Mouse (Mus musculus): ENCODE measurements around the gene Adi1. TPM values are rescaled to one million over a fixed set of nuclear protein-coding genes. Genes with fewer than 3 reads are reported as not detected.

Adi1 gene
- polyA plus RNA-seq, 1 experiment from 2014 or later = 46.3 TPM

DNA sequence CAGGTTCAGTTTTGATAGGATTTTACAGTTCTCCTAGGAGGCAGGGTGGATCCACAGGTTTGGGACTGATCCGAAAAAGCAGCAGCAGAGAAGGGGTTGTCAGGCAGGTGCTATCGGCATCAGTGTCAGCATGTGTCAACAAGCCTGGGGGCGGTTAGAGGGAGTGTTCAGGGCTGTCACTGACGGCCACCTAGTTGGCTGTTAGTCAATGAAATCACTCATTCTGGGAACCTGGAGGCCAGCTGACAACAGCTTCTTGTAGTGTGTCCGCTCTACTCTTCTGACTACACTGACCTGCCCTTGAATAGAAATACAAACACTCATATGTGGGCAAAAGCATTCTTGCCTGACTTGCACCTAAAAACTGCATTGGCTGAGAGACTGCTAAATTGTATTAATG is 24.1 kb downstream of the Adi1 start:
- no peak for ATAC-seq (ENCODE audit: low FRiP score)
- H3K9ac ChIP-seq = no peak overlapping the region
- WGBS = 68% methylated on average over 5 of the region's 5 CpGs
- no peak overlapping the region for H3K27ac ChIP-seq
- no peaks in the 10 kb centered on the region for H3K27me3 ChIP-seq
- H3K36me3 ChIP-seq = peaks cover 10% of the 10 kb centered on the region; the same call in 1 of the 2 replicates
- H3K4me3 ChIP-seq = no peak overlapping the region
- H3K9me3 ChIP-seq (replicated peaks) = no peaks in the 10 kb centered on the region
- no peak overlapping the region for H3K4me2 ChIP-seq (replicated peaks)
- H3K4me1 ChIP-seq = peaks cover 10% of the 10 kb centered on the region

DNA sequence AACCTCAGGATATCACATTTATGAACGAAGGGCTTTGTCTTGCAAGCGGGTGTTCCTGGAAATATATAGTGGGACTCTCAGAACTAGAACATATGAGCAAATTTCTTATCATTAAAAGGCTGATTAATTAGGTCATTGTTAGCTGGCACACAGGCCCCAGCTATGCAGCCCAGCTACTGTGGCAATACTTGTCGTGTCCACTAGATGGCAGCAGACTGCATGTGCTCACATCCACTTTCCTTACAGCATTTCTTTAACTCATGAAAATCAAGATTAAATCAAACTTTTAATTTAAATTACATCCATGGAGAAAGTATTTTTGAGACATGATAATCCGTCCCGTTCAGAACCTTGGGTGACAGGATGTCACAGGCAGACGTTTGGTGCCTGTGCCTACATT is 24.6 kb downstream of the Adi1 start:
- 4% methylated on average over 6 of the region's 6 CpGs for WGBS
- Histone ChIP-seq H3K36me3 (peaks cover 10% of the 10 kb centered on the region; the same call in 1 of the 2 replicates), H3K4me3 (no peak overlapping the region), H3K27me3 (no peaks in the 10 kb centered on the region), H3K4me1 (peaks cover 15% of the 10 kb centered on the region), H3K9ac (no peak overlapping the region), H3K27ac (peak overlapping the region; percentile 78; the same call in 1 of the 2 replicates), H3K9me3 (replicated peaks) (no peaks in the 10 kb centered on the region), H3K4me2 (replicated peaks) (no peak overlapping the region)
- 0 out of 2 replicates have a peak, but pooled peaks have one; percentile 49 for ATAC-seq (ENCODE audit: low FRiP score)

DNA sequence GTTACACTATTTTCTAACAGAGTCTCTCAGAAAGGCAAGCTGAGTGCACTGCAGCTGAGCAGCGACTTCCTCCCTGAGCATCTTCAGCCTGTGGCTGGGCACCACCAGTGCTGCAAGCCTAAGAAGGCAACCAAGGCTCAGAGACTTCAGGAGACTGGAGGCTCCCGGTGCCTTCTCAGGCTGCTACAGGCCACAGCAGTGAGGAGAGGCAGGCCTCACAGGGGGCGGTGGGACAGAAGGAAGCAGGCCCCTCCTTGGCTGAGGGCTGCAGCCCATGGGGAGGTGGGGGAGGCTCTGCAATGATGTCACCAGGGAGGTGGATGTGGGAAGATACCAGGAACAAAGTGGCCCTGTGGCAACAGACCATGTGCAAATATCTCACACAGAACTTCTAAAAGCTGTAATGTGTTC is 25.1 kb downstream of the Adi1 start:
- Histone ChIP-seq H3K4me1 (peaks cover 19% of the 10 kb centered on the region), H3K27me3 (no peaks in the 10 kb centered on the region), H3K36me3 (peaks cover 8% of the 10 kb centered on the region; the same call in 1 of the 2 replicates), H3K9me3 (replicated peaks) (no peaks in the 10 kb centered on the region), H3K4me2 (replicated peaks) (no peak overlapping the region), H3K9ac (no peak overlapping the region), H3K27ac (peak overlapping the region; percentile 78), H3K4me3 (no peak overlapping the region)
- WGBS = 23% methylated on average over 3 of the region's 3 CpGs
- no peak for ATAC-seq (ENCODE audit: low FRiP score)

DNA sequence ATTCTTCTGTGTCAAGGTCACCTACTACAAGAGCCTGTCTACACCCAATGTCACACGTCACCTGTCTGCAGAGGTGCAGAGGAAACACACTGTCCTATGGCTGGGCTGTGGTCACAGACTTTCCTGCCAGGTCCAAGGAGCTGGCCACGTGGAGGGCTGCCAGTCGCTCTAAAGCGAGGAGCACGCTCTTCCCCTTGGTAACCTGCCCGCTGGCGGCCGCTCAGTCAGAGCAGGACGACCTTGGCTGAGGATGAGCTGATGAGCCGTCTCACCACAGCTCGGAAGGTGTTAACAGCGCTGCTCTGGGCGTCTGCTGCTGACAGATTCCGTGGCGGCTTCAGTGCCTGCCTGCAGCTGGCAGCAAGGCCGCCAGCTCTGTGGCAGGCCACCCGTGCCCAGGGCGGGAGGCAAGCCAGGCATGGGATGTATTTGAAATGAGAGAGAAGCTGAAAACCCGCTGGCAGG is 25.6 kb downstream of the Adi1 start:
- Histone ChIP-seq H3K9ac (no peak overlapping the region), H3K27me3 (0 out of 2 replicates have a peak, but pooled peaks cover under 1% of the 10 kb centered on the region), H3K4me1 (peaks cover 21% of the 10 kb centered on the region), H3K36me3 (peaks cover 3% of the 10 kb centered on the region; the same call in 1 of the 2 replicates), H3K4me2 (replicated peaks) (no peak overlapping the region), H3K27ac (peak overlapping the region; percentile 78), H3K9me3 (replicated peaks) (no peaks in the 10 kb centered on the region), H3K4me3 (no peak overlapping the region)
- peak; percentile 17; the same call in 1 of the 2 replicates for ATAC-seq (ENCODE audit: low FRiP score)
- 80% methylated on average over 19 of the region's 19 CpGs for WGBS

DNA sequence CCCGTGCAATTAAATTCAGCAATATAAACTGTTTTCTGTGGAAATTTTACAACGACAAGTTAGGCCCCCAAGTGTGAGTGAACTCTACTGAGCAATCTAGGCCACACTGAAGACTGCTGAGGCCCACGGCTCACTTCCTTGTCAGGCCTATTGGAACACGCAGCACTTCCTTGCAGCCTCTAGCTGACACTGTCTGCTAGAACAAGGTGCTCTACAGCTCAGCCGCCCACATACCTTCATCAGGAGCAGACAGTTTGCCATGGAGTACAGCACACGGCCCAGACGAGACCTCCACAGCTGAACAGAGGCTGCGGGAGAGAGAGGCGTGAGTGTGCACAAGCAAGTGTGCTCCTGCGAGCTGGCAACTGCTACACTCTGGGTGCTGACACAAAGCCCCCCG is 26.3 kb downstream of the Adi1 start:
- 87% methylated on average over 11 of the region's 11 CpGs for WGBS
- Histone ChIP-seq H3K27me3 (0 out of 2 replicates have a peak, but pooled peaks cover 5% of the 10 kb centered on the region), H3K4me1 (peaks cover 22% of the 10 kb centered on the region), H3K9me3 (replicated peaks) (no peaks in the 10 kb centered on the region), H3K4me3 (no peak overlapping the region), H3K9ac (no peak overlapping the region), H3K4me2 (replicated peaks) (no peak overlapping the region), H3K27ac (no peak overlapping the region), H3K36me3 (no peaks in the 10 kb centered on the region)
- ATAC-seq (ENCODE audit: low FRiP score) = no peak

DNA sequence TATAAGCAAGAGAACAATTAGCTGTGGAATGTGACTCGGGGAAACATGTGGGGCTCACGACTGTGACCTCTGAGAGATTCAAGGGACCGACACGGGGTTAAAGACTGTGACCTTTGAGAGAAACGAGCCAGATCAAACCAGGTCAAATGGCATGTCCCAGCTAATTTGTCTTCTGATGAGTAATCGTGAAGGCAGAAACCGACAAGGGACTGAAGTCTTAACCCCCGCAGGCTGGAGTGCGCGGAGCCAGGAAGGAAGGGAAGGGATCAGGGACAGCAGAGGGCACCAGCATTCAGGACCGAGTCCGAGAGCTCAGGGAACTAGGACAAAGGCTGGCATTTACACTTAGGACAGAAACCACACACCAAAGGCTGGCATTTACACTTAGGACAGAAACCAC is 29.4 kb downstream of the Adi1 start:
- ATAC-seq (ENCODE audit: low FRiP score) = 0 out of 2 replicates have a peak, but pooled peaks have one; percentile 13
- H3K9ac ChIP-seq = peak overlapping the region; percentile 41
- no peak overlapping the region for H3K27ac ChIP-seq
- H3K9me3 ChIP-seq (replicated peaks) = no peaks in the 10 kb centered on the region
- 0 out of 2 replicates have a peak, but pooled peaks cover 5% of the 10 kb centered on the region for H3K27me3 ChIP-seq
- H3K36me3 ChIP-seq = 0 out of 2 replicates have a peak, but pooled peaks cover under 1% of the 10 kb centered on the region
- 0 out of 2 replicates have a peak overlapping the region, but pooled peaks have one; percentile 0 for H3K4me2 ChIP-seq (replicated peaks)
- WGBS = 10% methylated on average over 12 of the region's 12 CpGs
- H3K4me3 ChIP-seq = no peak overlapping the region
- peaks cover 18% of the 10 kb centered on the region for H3K4me1 ChIP-seq

DNA sequence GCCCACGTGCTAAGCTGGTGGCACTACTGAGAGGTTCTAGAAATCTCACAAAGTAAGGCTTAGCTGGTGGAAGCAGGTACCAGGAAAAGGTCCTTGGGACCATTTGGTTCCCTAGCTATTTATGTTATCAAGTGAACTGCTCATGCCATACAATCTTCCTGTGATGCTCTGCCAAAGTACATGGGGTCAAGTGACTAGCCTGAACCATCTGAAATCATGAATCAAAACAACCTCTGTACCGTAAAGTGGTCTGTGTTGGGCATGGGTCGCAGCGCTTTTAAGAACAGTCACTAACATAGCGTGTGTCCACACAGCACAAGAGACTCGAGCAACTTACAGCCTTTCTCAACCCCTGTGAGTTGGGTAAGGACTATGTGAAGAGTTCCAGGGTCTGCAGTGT is 30.2 kb downstream of the Adi1 start:
- Histone ChIP-seq H3K4me1 (peaks cover 14% of the 10 kb centered on the region), H3K9ac (no peak overlapping the region), H3K9me3 (replicated peaks) (no peaks in the 10 kb centered on the region), H3K4me2 (replicated peaks) (no peak overlapping the region), H3K27ac (no peak overlapping the region), H3K4me3 (no peak overlapping the region), H3K27me3 (0 out of 2 replicates have a peak, but pooled peaks cover 5% of the 10 kb centered on the region), H3K36me3 (peaks cover 8% of the 10 kb centered on the region; the same call in 1 of the 2 replicates)
- no peak for ATAC-seq (ENCODE audit: low FRiP score)
- 85% methylated on average over 6 of the region's 6 CpGs for WGBS

DNA sequence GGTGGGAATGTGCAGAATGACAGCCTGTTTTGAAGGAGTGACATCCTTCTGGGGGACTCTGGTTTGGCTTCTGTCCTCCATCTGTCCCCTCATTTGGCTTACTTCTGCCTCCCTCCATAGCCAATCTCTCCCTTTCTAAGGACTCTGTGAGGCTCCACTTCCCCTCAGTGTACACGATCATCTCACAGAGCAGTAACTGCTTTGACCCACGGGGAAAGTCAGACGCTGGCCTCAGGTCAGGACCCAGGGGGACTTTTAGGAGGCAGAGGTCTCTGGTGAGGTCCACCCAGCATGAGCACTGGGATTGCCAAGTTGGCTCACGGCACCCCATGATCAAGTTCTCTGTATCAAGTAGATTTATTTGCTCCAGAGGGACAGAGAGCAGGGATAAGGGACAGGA is 33.1 kb downstream of the Adi1 start:
- H3K9me3 ChIP-seq (replicated peaks) = no peaks in the 10 kb centered on the region
- H3K36me3 ChIP-seq = peaks cover 29% of the 10 kb centered on the region
- no peak for ATAC-seq (ENCODE audit: low FRiP score)
- no peak overlapping the region for H3K4me2 ChIP-seq (replicated peaks)
- 0 out of 2 replicates have a peak, but pooled peaks cover 5% of the 10 kb centered on the region for H3K27me3 ChIP-seq
- 83% methylated on average over 4 of the region's 4 CpGs for WGBS
- H3K4me1 ChIP-seq = peaks cover 13% of the 10 kb centered on the region
- H3K4me3 ChIP-seq = no peak overlapping the region
- no peak overlapping the region for H3K27ac ChIP-seq
- H3K9ac ChIP-seq = no peak overlapping the region

DNA sequence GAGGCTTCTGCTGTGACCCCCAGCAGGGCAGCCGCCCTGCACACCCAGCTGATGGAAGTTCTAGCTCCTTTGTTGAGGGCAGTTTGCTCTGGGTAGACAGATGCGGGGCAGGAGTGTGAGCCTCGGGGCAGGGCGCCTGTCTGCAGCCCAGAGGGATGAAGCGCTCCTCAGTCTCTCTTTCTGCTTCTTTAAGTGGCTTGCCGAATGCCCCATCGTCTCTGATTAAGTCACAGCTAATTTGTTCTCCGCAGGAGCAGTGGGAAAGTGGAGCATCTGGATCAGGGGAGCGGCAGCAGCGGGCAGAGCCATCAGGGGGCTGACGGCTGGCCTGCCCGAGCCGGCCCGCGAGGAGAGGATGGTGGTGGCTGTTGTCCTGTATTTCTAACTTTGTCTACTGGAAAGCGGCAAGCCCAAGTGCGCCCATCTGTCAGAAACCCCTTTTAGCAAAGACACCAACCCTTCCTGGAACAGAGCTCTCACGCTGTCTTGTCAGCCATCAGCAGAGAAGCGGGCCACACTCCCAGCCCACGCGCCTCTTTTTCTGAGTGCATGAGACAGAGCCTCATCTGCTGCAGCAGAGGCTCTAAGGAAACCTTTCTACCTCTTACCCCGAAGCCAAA is 35.6 kb downstream of the Adi1 start:
- peaks cover under 1% of the 10 kb centered on the region; the same call in 1 of the 2 replicates for H3K4me1 ChIP-seq
- H3K9me3 ChIP-seq (replicated peaks) = no peaks in the 10 kb centered on the region
- peaks cover 32% of the 10 kb centered on the region for H3K36me3 ChIP-seq
- H3K4me3 ChIP-seq = no peak overlapping the region
- H3K27ac ChIP-seq = peak overlapping the region; percentile 58; the same call in 1 of the 2 replicates
- WGBS = 62% methylated on average over 22 of the region's 22 CpGs
- ATAC-seq (ENCODE audit: low FRiP score) = peak; percentile 48
- 0 out of 2 replicates have a peak, but pooled peaks cover 4% of the 10 kb centered on the region for H3K27me3 ChIP-seq
- no peak overlapping the region for H3K4me2 ChIP-seq (replicated peaks)
- no peak overlapping the region for H3K9ac ChIP-seq

DNA sequence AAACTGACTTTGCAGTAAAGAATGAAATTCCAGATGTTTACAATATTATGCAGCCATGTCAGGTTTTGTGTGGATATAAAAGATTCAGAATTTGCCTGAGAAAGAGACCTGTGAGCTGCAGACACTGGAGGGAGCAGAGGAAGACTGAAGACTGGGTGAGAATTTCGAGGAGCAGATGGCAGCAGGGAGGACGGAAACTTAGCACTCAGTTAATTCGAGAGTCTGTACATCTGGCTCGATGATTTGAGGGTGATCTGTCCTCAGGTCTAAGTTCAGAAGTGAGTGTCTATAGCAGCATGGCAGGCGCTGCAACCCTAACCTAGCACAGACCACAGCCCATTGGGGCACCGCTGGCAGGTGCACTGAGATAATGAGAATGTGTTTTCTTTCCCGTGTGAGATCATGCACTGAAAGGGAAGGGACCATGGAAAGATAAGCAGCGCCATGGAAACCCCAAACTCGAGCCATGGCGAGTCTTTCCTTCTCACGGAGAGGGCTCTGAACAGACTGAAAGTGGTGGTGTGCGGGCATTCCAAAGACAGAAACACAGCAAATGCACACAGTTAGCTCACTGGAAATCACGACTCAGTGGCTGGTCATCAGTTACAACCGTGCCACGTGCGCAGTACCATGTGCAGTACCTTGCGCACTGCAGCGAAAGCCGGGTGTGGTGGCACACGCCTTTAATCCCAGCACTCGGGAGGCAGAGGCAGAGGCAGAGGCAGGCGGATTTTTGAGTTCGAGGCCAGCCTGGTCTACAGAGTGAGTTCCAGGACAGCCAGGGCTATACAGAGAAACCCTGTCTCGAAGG is 40.0 kb downstream of the Adi1 start:
- no peaks in the 10 kb centered on the region for H3K4me1 ChIP-seq
- no peaks in the 10 kb centered on the region for H3K27me3 ChIP-seq
- no peak overlapping the region for H3K4me2 ChIP-seq (replicated peaks)
- H3K9ac ChIP-seq = no peak overlapping the region
- ATAC-seq (ENCODE audit: low FRiP score) = no peak
- H3K9me3 ChIP-seq (replicated peaks) = no peaks in the 10 kb centered on the region
- WGBS = 88% methylated on average over 24 of the region's 24 CpGs
- no peak overlapping the region for H3K27ac ChIP-seq
- H3K36me3 ChIP-seq = peaks cover 35% of the 10 kb centered on the region
- H3K4me3 ChIP-seq = no peak overlapping the region

DNA sequence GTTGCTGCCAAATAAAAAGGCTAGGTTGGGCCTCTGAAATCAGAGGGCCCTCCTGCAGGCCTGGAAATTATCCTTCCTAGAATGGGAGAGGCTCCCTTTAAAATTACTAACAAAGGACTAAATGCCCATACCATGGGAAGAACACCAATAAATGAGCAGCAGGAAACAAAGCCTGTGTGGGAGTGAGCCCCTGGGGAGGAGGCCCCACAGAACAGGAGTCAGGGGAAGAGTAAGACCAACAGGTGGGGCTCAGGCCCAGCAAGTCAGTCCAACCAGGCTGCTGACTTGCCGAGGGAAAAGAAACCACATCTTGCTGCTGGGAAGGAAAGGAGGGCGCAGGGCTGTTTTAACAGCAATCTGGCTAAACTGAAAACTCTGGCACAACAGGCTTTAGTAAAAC is 42.0 kb downstream of the Adi1 start:
- no peak for ATAC-seq (ENCODE audit: low FRiP score)
- no peaks in the 10 kb centered on the region for H3K27me3 ChIP-seq
- no peak overlapping the region for H3K9ac ChIP-seq
- peaks cover 43% of the 10 kb centered on the region for H3K36me3 ChIP-seq
- H3K4me1 ChIP-seq = no peaks in the 10 kb centered on the region
- no peak overlapping the region for H3K27ac ChIP-seq
- no peaks in the 10 kb centered on the region for H3K9me3 ChIP-seq (replicated peaks)
- no peak overlapping the region for H3K4me2 ChIP-seq (replicated peaks)
- H3K4me3 ChIP-seq = no peak overlapping the region
- 66% methylated on average over 2 of the region's 2 CpGs for WGBS

DNA sequence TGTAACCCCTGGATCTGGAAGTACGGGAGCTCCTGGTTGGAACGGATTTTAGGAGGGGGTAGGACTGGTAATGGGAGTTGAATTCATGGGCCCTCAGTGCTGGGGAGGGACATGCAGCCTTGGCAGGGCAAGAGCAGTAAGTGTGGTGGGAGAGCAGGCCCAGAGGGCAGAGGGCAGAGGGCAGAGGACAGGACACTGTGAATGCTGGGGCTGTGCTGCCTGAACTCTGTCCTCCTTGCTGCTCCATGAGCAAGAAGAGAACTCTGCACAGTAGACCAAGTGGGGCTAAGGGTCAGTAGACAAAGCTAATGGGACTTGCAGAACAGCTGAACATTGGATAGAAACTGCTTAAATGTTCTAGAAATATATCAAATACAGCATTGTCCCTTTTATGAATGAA is 43.1 kb downstream of the Adi1 start:
- Histone ChIP-seq H3K36me3 (peaks cover 38% of the 10 kb centered on the region), H3K27me3 (no peaks in the 10 kb centered on the region), H3K4me2 (replicated peaks) (no peak overlapping the region), H3K4me3 (no peak overlapping the region), H3K9ac (no peak overlapping the region), H3K27ac (no peak overlapping the region), H3K4me1 (no peaks in the 10 kb centered on the region), H3K9me3 (replicated peaks) (no peaks in the 10 kb centered on the region)
- ATAC-seq (ENCODE audit: low FRiP score) = no peak
- 95% methylated on average over 2 of the region's 2 CpGs for WGBS
